Mouse (Mus musculus) cerebellum, postnatal 25 days (tissue): ENCODE data around the gene Agtrap.

ENCODE experiments used
- DNase-seq, 2 experiments: peaks; one replicate each; pipeline ENCODE4 v3.0.0; 2021; ENCODE audit warnings: mixed read lengths in 2 of 2

The Agtrap gene

DNA sequence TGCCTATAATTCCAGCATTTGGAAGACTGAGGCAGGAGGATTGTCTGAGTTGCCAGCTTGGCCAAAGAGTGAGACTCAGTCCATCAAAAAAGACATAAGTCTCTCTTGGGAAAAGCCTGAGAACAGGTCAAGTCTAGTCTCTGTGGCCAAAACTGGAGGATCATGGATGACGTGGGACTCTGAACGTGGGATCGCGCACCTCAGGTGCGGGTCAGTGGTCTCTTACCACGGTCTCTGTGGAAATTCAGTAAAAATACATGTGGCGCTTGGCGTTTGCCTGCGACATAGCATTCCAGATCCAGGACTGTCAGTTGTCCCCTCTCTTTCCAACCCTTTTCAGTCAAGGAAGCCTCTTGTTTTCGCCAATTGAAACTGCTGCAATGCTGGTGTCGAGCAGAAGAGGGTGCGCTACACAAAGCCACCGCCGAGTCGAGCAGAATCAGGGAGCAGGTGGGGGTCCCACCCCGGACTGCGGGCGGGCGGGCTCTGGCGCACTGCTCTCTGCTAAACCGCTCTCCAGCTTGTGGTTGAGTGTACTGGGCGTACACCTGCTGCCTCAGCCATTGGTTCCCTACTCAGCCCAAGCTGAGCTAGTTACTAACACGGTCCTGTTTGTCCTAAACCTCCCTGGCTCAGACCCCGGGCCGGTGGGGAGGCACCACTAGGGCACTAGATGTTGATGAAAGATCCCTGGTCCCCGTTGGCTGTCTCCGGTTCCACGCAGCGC, 14.1 kb upstream of the Agtrap start:
- DNase-seq = peak; percentile 79 to 81

DNA sequence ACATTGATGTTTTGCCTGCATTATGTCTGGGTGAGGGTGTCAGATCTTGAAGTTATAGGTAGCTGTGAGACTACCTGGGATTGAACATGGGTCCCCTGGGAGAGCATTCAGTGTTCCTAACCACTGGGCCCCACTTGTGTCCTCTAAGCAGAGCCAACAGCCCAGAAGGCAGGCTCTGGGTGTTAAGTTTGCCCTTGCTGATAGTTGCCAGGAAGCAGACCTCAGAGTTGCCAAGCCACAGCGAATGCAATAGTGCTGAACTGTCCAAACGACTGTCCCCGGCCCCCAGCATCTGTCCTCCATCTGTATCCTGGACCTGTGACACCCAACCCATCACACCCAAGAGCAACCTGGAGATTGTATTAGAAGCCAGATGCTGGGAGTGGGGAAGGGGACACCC, 10.8 kb upstream of the Agtrap start:
- DNase-seq = peak in 1 of 2 experiments; percentile 3

GRCm38 (mm10) chr4:148097936-148098335, 10.1 kb upstream of the Agtrap start:
- peak in 1 of 2 experiments; percentile 3 for DNase-seq

GRCm38 (mm10) chr4:148095081-148095480, 7.2 kb upstream of the Agtrap start:
- DNase-seq = no peak

GRCm38 (mm10) chr4:148094161-148094560, 6.3 kb upstream of the Agtrap start:
- no peak for DNase-seq

GRCm38 (mm10) chr4:148092551-148093271, 4.9 kb upstream of the Agtrap start:
- DNase-seq = no peak

GRCm38 (mm10) chr4:148091181-148091580, 3.4 kb upstream of the Agtrap start:
- no peak for DNase-seq

GRCm38 (mm10) chr4:148089166-148089565, 1.3 kb upstream of the Agtrap start:
- DNase-seq = no peak

DNA sequence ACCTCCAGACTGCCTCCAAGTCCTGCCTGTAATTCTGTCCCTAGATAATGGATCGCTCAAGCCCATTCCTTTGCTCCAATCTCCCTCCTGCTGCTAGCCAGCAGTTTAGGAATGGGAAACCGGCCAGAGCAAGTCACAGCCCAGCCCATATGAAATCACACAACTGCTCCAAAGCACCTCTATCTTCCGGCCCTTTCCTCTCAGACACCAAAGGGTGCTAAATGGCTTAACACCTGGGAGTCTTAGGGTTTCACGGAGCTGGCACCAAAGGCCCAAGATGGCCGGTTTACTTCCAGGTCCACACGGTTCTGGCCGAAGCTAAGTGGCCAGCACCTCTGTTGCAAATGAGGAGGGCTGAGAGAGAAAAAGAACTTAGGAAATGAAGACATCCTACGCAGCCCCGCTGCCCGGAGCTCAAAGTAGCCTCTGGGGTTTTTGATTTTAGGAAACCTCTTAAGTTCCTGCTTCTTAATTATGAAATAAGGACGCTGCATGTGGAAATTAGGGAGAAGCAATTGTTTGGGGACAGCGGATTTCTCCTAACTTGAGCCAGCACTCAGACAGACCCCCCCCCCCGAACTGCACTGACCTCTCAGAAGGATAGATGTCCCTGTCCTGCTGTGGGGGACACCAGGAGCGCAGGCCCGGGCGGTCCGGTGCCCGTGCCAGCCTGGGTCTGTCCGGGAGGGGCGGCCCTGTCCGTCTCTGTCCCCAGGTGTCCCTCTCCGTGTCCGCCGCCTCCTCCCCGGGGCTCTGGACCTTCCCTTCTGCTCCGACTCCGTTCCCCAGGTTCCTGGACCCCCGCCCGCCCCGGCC, 532 bp downstream of the Agtrap start:
- DNase-seq = no peak

- no peak for DNase-seq
Observed at GRCm38 (mm10) chr4:148085907-148086305, 1.9 kb downstream of the Agtrap start.

DNA sequence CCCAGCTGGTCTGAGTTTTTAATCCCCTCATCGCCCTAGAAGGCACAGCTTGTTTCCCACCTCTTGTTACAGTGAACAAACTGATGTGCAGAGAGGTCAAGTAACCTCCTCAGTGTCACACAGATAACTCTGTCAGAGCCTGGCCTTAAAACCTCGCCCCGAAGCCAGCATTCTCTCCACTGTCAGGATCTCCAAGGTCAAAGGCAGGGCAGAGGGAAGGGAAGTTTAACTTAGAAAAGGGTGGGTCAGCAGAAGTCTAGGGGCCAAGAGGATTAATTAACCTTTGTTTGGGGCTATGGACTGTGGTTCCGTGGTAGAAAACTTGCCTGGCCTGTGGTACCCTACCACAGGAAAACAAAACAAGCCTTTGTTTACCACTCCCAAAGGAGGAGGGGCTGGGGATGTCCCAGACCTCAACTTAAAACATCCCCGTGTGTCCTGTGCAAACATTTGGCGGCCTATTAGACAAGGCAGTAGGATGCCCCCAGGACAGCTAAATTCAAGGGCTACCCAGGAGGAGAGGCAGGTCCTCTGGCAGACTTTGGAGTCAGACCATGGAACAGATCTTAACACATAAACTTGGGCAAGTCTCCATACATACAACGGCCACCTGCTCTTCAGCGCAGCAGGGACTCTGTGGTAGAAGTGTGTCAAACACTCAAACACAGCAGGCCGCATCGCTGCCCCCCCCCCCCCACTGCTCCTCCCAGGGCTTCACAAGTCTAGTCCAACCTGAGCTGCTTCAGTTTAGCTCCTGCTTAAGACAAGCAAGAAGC, 2.5 kb downstream of the Agtrap start:
- no peak for DNase-seq

GRCm38 (mm10) chr4:148084261-148084714, 3.5 kb downstream of the Agtrap start:
- DNase-seq = no peak

DNA sequence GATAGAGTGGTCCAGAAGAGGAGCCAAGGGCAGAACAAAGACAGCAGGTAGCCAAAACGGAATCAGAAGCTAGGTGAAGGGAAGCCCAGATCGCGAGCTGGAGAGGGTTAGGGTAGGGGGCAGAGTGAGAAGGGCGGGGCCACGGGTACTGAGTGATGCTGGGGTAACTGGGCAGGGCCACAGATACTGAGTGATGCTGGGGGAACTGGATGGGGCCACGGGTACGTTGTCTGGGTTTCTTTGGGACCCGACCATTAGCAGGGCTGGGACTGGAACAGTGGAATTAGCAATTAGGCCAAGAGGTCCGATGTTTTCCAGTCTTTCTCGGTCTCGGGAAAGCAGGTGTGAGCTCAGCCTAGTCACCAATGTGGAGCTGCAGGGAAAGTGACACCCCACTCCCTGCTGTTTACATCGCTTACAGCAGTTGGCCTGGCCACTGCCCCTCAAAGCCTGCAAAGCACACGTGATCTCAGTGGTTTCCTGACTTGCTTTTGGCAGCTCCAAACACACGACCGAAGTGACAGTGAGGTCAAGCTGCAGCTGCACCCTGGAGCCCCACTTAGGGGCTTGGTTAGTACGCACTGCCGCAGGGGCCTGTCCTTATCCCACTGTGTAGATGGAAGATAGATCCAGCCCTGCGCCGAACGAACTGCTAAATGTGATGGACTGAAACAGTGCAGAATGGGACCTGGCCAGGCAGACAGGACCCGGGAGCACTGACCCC, 4.5 kb downstream of the Agtrap start:
- no peak for DNase-seq

- peak; percentile 55 to 75 for DNase-seq
Observed at GRCm38 (mm10) chr4:148082257-148083044, 5.4 kb downstream of the Agtrap start.

GRCm38 (mm10) chr4:148081201-148081600, 6.6 kb downstream of the Agtrap start:
- peak in 1 of 2 experiments; percentile 34 for DNase-seq

DNA sequence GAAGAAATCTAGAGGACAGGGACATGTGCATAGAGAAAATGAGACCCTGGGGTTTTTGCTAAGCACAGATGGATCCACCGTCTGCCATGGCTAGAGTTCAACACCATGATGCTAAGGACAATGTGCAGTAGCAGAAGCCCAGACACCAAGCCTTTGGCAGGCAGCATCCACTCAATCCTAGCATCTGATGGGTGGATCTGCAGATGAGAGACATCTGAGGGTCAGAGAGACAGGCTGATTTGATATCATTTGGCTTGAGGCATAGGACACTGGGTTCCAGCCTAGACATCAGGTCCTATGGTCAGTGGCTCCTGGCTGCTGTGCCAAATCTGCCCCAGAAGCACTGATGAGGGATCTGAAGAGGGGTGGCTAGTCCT, 7.2 kb downstream of the Agtrap start:
- peak; percentile 57 to 61 for DNase-seq

- no peak for DNase-seq
Observed at GRCm38 (mm10) chr4:148079944-148080596, 7.8 kb downstream of the Agtrap start.

DNA sequence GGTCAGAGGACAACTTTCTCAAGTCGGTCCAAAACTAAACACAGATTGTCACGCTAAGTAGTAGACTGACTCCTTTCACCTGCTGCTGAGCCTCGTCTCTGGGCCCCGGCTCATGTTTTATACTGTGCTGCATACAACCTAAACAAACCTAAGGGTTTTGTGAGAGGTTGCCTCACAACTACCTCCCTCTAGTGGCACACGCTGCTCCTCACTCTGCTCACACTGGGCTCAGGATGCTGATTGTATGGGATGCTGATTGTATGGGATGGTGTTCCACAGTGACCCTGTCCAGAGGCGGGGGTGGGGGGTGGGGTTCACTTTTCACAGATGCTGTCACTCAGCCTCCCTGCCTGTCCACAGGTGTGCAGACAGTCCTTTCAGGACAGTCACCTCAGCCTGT, 8.6 kb downstream of the Agtrap start:
- no peak for DNase-seq

GRCm38 (mm10) chr4:148075881-148076280, 11.9 kb downstream of the Agtrap start:
- no peak for DNase-seq

GRCm38 (mm10) chr4:148075259-148075658, 12.6 kb downstream of the Agtrap start:
- peak; percentile 50 to 72 for DNase-seq
